Mouse (Mus musculus) thymus, postnatal 25 days (tissue): ENCODE measurements around the gene Hist2h4.
A peak's percentile ranks its signal among the peaks of the same experiment; 100 is the strongest.

ENCODE experiments used
- DNase-seq: peaks from one replicate; pipeline ENCODE4 v3.0.0; 2022

Gene Hist2h4

DNA sequence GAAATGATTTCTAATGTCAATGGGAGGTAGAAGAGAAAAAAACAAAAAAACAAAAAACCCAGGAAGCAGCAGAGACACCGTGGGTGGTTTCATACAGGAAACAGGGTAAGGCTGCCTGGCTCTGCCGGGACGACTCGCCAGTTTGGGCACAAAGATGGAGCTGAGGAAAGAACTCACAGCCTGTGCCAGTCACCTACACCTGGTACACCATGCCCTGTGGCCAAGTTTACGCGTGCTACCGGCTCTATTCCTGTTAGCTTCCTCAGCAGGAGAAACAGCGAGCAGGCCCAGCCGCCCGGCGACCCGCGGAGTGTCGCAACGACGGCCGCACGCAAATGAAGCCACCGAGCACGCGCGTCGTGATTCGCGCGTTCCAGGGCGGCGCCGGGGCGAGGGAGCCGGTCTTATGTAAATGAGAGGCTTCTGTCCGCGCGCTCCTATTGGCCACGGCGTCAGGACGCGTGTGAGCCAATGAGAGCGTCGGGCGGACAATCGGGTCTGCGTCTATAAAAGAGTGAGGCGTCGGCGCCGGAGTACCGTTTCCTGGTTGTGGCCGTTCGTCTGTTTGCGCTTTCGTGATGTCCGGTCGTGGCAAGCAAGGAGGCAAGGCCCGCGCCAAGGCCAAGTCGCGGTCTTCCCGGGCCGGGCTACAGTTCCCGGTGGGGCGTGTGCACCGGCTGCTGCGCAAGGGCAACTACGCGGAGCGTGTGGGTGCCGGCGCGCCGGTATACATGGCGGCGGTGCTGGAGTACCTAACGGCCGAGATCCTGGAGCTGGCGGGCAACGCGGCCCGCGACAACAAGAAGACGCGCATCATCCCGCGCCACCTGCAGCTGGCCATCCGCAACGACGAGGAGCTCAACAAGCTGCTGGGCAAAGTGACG lies 17.9 kb downstream of the Hist2h4 start, which contains the start of gene Hist2h2aa1:
Gene Hist2h2aa1 (plus strand): TSS at position 495 of the 884 bp plus-strand sequence.
- DNase-seq: peak; percentile 90

DNA sequence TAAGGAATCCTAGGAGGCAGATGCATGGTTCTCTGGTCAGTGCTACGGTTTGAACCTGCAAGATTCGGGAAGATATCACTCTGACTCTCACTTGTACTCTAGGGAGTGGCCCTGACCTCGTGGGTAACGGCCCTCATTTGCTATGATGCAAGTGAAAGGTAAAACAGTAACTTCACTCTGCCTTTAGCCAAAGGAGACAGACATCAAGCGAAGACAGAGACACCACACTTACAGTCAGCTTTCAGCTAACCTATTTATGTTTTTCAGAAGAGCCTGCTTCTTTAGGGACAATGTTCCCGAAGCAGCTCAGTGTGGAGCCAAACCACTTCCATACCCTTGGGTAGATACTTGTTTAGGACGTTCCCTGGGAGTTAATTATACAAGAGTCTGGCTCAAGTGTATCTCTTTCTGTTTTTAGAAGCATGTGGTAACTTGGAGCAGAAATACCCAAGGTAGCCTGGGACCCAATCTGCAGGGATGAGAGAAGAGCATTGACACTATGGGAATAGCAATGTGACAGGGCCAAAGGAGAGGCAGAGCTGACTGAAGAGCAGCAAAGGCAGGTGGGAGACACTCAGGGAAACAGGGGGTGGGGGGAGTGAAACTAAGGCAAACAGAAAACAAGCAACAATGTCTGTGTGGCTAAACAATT lies 19.1 kb downstream of the Hist2h4 start:
- DNase-seq: peak; percentile 41

DNA sequence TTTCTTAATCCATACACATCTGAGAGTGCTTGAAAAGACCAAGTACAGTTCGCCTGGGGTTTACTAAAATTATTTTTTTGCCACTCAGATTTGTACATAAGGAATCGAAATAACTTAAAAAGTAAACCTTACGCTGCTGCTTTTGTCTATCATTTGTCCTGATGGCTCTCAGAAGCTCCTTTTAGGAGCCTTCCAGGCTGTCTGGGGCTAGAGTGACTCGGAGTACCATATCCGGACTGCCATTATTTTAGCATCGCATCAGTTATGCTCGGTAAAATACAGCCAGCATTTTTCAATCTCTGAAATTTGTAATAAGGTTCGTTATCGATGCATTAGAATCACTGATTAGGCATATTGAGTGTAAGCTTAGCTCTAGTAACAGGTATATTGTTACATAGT lies 22.3 kb downstream of the Hist2h4 start:
- no peak for DNase-seq

DNA sequence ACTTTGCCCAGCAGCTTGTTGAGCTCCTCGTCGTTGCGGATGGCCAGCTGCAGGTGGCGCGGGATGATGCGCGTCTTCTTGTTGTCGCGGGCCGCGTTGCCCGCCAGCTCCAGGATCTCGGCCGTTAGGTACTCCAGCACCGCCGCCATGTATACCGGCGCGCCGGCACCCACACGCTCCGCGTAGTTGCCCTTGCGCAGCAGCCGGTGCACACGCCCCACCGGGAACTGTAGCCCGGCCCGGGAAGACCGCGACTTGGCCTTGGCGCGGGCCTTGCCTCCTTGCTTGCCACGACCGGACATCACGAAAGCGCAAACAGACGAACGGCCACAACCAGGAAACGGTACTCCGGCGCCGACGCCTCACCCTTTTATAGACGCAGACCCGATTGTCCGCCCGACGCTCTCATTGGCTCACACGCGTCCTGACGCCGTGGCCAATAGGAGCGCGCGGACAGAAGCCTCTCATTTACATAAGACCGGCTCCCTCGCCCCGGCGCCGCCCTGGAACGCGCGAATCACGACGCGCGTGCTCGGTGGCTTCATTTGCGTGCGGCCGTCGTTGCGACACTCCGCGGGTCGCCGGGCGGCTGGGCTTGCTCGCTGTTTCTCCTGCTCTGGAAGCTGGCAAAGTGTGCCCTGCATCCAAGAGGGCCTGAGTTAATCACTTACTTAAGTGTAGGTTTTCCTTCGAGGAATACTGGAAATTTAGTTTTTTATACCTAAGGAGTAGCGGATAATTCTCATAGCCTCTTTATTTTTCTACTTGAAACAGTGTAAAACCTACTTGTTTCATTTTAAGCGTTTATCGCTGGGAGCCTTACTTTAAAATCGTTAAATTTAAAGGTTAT lies 22.9 kb downstream of the Hist2h4 start, which contains the start of gene Hist2h2aa2:
Gene Hist2h2aa2 (minus strand): TSS at position 328 of the 850 bp plus-strand sequence.
- peak; percentile 95 for DNase-seq

DNA sequence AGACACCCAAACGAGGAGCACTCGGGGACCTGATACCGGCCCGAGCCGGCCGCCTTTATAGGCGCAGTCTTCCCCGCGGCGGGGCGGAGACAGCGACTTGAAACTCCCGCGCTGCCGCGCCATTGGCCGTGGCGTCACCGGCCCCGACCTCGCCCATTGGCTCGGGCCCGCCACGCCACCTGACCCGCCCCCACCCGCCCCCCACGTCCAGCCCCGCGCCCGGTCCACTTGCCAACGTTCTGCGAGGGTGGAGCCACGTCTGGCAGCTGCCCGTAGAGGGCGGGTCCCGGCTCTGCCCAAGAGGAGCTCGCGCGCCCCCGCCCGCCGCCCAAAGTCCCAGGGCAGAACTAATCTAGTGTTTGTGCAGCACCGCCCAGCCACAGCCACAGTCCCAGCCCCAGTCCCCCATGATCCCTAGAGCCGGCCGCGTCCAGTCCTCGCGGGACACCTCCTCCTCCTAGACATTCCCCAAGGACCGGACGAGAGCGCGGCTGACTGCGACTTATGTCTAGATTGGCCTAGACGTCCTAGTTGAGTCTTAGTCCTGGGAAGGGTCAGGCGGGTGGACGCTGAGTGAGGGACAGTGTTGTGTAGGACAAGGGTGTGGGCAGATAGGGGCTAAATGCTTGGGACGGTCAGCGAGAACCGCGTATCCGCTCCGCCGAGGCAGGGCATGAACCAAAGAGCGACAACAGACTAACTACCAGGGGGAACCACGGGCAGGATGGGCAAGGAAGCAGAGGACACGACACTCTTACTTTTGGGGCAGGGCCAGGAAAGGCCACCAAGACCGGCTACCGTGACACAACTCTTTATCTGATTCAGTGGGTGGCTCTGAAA lies 23.9 kb downstream of the Hist2h4 start, which contains the start of gene Hist2h3c2:
Gene Hist2h3c2 (minus strand): TSS at position 174 of the 840 bp plus-strand sequence.
- DNase-seq: peak; percentile 51

DNA sequence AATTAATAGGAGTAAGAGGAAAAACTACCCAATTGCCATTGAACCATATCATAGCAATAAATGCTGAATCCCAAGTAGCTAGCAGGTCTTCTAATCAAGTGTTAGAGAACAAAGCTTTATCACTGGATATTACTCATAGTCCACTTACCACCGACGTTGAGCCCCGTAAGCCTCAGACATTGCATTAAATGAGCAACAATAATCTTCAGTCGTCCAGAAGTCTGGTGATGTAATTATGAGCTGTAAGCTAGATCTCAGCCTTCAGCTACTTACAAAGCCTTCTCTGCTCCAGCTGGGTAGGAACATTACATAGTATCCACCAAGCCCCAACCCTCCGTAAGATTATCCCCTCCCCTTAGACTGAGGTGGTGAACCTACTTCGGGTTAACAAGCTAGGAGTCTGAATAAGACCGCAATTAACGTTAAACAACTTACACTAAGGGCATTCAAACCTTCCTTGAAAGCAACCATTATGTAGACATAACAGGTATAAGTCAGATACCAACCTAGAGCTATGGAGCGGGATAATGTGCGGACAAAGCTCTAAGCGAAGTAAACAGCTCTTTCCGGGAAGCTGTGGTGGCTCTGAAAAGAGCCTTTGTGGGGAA lies 25.1 kb downstream of the Hist2h4 start:
- no peak for DNase-seq

DNA sequence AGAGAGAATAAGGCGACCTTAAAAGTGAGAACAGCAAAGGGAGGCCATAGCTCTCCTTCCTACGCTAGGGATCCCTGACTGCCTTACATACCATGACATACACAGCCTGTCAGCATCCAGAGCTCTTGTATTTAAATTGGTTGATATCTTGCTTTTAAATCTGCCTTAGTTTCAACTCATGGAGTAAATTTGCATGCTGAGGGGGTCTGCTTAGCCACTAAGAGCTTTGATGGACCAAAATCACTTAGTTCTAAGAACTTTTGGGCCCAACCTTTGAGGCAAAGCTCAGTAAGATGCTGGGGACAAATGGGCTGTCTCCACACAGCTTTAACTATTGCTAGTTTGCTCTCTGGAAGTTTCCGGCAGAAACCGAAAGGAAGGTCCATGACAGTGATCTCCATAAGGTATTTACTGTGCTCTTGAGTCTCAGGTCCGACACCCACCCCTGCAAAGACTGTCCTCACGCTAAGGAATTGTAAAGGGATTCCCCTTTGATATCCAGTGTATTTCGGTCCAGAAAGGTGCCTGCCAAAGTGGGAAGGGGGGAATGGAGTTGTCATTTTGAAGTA lies 25.7 kb downstream of the Hist2h4 start:
- no peak for DNase-seq

DNA sequence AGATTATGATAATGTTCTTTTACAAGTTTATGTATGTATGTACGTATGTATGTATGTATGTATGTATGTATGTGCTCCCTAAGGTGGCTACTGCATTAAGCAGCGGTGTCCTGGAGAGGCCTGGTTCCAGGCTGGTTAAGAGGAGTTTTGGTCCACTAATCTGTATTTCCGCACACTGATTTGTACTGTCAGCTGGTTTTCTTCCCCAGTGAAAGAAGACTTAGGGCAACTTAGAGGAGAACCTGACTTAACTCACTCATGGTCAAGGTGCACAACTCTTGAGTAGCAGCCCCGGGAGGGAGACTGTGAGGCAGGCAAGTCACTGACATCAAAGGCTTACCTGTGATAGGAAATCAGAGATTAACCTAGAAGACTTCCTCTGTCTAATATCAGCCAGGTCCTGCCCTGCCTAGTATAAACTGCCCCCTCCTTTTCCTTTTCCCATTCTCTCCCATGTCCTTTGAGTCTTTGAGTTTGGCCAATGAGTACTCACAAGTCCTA lies 26.2 kb downstream of the Hist2h4 start:
- no peak for DNase-seq

DNA sequence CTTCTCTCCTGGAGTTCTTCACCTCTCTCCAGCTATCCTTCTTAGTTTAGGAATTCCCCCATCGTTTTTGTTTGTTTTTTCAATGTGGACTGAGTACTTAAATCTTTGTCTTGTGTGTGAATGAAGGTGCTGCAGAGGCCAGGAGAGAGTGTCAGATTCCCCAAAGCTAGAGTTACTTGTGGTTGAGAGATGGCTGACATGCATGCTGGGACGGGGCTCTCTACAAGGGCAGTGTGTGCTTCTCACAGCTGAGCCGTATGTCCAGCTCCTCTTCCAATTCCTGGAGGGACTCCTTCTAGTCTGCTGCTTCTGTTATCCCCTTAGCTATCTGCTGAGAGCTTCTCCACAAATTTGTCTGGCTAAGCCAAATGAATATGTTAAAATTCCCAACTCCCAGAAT lies 27.3 kb downstream of the Hist2h4 start:
- no peak for DNase-seq

DNA sequence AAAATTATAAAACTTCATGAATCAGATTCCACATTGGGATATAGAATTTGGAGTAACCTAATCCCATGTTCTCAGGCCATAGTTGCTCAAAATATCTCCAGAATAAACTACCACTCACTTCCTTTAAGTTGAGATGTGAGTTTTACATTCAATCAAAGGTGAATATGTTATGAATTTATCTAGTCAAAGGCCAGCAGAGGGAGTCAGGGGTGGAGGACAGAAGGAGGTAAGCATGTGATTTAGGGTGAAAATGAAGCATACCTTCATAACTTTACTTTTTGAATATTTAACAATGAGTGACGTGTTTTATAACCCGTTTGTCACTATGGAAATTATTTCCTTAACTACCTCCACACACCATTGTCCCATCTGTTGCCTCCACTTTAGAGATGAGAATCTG lies 28.2 kb downstream of the Hist2h4 start:
- DNase-seq: no peak

DNA sequence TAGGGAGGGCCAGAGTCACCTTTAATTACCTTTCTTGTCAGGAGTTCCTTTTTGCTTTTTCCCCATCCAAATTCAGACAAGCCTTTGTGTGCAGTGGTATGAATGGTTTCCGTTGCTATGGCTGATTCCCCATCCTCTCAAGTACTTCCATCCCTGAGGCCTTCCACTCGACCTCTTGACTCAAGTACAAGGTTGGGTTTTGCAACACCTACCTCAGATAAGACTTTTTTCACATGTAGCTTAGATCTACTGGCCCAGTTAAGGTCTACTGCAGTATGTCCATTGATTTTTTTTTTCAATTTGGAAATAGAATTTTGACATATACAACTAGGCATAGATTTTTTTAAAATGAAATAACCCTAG lies 31.4 kb downstream of the Hist2h4 start:
- no peak for DNase-seq

DNA sequence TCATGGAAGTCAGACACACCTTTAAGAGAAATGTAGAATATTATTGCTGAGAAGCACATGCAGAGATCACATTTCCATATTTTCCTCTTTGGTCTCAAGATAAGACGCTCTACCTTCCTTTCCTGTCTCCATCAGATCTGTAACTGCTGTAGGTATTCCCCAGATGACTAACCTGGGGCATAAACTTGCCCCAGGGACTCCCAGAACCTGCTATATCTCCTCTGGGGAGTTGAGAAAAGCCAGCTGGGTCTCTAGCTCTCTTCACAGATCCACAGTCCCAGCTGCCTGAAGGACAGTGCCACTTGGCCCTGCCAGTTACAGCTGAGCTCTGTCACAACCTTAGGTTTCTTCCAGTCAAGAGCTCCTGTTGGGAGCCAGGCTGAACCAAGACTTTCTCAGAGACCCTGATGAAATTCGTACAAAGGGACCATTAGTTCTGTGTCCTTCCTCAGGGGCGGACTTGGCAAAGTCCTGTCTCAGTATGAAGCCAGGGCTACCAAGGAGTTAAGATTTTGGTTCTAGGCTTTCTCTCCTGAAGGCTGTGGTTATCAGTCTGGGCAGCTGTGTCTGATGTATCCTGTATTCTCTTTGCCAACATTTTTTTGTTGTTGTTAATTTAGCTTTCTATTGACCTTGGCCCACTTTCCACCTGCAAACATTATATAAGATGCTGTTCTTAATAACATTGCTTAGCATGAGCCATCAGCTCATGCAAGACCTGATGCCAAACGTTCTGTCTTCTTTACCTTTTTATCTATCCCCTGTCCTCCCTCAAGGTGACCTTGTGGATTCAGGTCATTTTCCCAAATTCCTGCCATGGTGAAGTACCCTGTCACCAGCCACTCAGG lies 32.0 kb downstream of the Hist2h4 start:
- DNase-seq: no peak

DNA sequence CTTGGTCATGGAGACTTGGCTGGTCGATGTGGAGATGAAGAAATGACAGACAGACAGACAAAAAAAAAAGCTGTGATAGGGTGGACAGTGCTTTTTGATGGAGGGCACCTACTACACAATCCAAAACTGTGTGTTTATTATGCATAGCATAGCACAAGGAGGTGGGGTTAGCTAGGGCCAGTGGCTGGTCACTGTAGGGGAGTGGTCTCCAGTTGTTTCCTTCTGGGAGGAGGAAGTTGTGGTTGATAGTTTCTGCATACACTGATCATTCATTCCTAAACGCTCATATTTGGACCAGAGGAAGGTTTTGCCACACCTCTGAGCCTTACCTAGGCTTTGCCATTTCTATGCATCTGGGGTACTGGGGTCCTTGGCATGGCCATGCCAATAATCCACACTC lies 32.7 kb downstream of the Hist2h4 start:
- DNase-seq: no peak

DNA sequence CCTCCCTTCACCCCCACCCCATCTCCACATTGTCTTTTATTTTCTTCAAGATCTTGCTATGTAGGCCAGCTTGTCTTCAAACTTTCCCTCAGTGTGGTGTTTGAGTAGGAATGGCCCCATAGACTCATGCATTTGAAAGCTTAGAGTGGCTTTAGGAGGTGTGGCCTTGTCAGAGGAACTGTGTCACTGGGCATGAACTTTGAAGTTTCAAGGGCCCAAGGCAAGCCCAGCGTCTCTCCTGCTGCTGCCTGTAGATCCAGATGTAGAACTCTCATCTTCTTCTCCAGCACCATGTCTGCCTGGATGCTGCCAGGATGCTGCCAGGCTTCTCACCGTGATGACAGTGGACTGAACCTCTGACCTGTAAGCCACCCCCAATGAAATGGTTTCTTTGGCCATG lies 34.3 kb downstream of the Hist2h4 start:
- DNase-seq: no peak

DNA sequence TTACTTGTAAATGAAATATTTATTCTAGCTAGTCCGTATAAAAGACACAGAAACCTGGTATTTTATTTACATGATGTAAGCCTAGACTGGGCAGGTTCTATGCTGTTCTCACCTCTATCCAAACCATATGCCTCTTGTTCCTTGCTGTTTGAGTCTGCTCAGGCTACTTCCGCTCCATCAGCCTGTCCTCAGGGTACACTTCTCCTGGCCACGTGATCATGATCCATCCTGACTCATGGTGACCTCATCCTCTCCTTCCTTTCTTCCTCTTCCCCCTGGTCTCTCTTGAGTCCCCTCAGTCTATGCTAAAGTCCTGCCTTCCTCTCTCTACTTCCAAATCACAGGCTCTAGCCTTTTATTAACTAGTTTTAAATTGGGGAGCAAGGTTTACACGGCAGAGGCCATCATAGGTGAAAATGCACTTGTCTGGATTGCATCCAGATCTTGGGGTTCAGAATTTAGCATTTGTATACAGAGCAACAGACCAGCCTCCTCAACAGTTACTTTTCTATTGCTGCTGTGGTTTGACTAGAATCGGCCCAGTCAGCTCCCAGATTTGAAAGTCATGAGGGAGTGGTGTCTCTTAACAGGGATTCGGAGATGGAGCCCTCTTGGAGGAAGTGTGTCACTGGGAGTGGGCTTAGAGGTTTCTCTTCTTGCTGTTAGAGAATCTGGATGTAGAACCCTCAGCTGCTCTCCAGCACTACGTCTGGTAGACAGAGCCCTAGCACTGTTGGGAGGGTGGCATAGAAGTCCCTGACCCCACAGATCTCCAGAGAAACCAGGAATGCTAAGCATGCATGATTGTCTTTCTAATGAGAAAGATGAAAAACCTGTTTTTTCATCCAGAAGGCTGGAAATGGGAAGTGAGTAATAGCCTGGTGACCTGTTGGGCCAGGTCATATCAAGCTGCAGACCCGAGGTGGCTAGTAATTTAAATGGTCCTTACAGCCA lies 36.1 kb downstream of the Hist2h4 start:
- DNase-seq: no peak

DNA sequence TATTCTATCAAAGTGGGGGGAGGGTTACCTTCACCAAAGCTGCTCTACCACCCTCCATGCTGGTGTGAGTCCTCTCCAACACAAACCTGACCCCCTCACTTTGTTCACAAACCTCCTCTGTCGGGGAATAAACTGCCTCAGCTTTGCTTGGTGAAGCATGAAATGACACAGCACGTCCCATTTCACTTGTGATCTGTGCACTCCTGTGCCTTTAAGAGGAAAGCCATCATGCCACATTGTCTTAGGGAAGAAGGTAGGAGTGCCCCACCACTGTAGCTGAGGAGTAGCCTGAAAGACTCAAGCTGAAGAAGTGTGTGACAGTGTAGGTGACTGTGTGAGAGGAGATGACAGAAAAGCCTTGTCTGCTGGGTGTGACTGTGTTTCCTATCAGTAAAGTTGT lies 37.7 kb downstream of the Hist2h4 start:
- DNase-seq: no peak

DNA sequence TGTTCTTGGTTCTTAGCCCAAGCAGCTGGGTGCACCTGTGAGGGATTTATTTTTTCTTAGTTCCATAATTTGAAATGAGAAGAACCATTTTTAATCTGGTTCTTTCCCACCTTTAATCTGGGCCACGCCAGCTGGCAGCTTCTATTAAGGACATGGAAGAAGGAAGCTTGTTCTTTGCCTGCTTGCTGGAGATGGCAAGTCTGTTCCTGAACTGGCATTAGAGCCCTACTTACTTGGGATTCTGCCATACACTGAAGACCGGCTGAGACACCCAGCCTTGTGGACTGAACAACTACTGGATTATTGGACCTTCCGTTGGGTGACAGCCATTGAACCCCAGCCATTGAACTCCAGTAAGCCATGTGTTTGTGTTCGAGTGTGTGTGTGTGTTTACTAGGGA lies 40.3 kb downstream of the Hist2h4 start:
- DNase-seq: no peak

DNA sequence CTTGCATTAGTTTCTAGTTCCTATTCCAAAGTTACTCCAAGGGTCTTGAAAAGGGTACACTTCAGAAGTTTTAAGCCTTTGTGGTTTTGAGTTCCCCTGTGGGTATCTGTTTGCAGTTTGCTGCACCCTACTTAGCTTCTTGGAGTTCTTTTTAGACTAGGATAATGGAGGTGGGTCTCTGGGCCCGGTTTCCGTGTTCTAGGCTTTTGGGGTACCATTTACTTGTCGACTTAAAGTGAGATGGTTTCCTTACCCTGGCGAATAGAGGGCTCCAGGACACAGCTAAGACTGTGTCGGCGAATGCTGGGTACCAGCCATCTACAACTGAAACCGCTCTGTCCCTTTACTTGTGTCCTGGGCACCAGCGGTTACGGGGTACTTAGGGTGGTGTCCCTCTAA lies 41.5 kb downstream of the Hist2h4 start:
- DNase-seq: peak; percentile 63
